Mouse (Mus musculus) myocyte (in vitro differentiated cells): ENCODE measurements around the gene Bco2. TPM values are rescaled to one million over a fixed set of nuclear protein-coding genes. Genes with fewer than 3 reads are reported as not detected.

ENCODE experiments used
- H3K27me3 ChIP-seq: one replicate; pipeline ENCODE4 v1.6.1; 2011; ENCODE audit not compliant: control insufficient read depth, insufficient read depth, insufficient read length
- H3K36me3 ChIP-seq: one replicate; pipeline ENCODE4 v1.6.1; 2011; ENCODE audit not compliant: control insufficient read depth, insufficient read depth
- H3K4me2 ChIP-seq: one replicate; pipeline ENCODE4 v1.6.1; 2011; ENCODE audit warnings: low read depth, control low read depth
- H3K4me3 ChIP-seq: one replicate; pipeline ENCODE4 v1.5.1; 2011; ENCODE audit warnings: mild to moderate bottlenecking, control low read depth, moderate library complexity
- H3K79me2 ChIP-seq: one replicate; pipeline ENCODE4 v1.6.1; 2011; ENCODE audit not compliant: control insufficient read depth, insufficient read depth
- H3ac ChIP-seq: one replicate; pipeline ENCODE4 v1.6.1; 2011; ENCODE audit not compliant: control insufficient read depth, insufficient read length
- CEBPB ChIP-seq: IDR thresholded peaks from 2 replicates; pipeline ENCODE4 v1.6.1; 2011; ENCODE audit warnings: mild to moderate bottlenecking, moderate library complexity; ENCODE audit not compliant: poor library complexity, insufficient read depth, severe bottlenecking
- E2F4 ChIP-seq: IDR thresholded peaks from one replicate; pipeline ENCODE4 v1.6.1; 2011; ENCODE audit warnings: mild to moderate bottlenecking, control low read depth, moderate library complexity; ENCODE audit not compliant: insufficient read depth
- MAX ChIP-seq: IDR thresholded peaks from one replicate; pipeline ENCODE4 v1.6.1; 2011; ENCODE audit warnings: low read depth, mild to moderate bottlenecking, control low read depth
- MYOD1 ChIP-seq, 3 experiments: IDR thresholded peaks; one replicate each; pipeline ENCODE4 v1.6.1; 2011; ENCODE audit warnings: control low read depth in 2 of 3, low read depth in 2 of 3, mild to moderate bottlenecking in 2 of 3, moderate library complexity in 1 of 3; ENCODE audit not compliant: insufficient read length in 2 of 3, control insufficient read depth in 1 of 3
- MYOG ChIP-seq, 3 experiments: IDR thresholded peaks; one replicate each; pipeline ENCODE4 v1.6.1; 2011; ENCODE audit warnings: control low read depth in 2 of 3, low read depth in 2 of 3, mild to moderate bottlenecking in 2 of 3; ENCODE audit not compliant: insufficient read length in 2 of 3, control insufficient read depth in 1 of 3, insufficient read depth in 1 of 3
- POLR2A ChIP-seq: IDR thresholded peaks from one replicate; pipeline ENCODE4 v1.6.1; 2011; ENCODE audit warnings: low read depth, mild to moderate bottlenecking, control low read depth, moderate library complexity; ENCODE audit not compliant: insufficient read length
- POLR2AphosphoS2 ChIP-seq: IDR thresholded peaks from one replicate; pipeline ENCODE4 v1.6.1; 2011; ENCODE audit warnings: low read depth, control low read depth; ENCODE audit not compliant: insufficient read length
- REST ChIP-seq: IDR thresholded peaks from one replicate; pipeline ENCODE4 v1.6.1; 2011; ENCODE audit warnings: mild to moderate bottlenecking, control low read depth, moderate library complexity; ENCODE audit not compliant: insufficient read depth, insufficient read length
- SRF ChIP-seq: IDR thresholded peaks from one replicate; pipeline ENCODE4 v1.6.1; 2011; ENCODE audit warnings: low read depth; ENCODE audit not compliant: control insufficient read depth, insufficient read length
- TCF12 ChIP-seq: IDR thresholded peaks from one replicate; pipeline ENCODE4 v1.6.1; 2011; ENCODE audit warnings: mild to moderate bottlenecking, control low read depth; ENCODE audit not compliant: poor library complexity, insufficient read depth, severe bottlenecking
- TCF3 ChIP-seq: IDR thresholded peaks from one replicate; pipeline ENCODE4 v1.6.1; 2011; ENCODE audit warnings: low read depth, control low read depth; ENCODE audit not compliant: insufficient read length
- USF1 ChIP-seq: IDR thresholded peaks from one replicate; pipeline ENCODE4 v1.6.1; 2011; ENCODE audit warnings: low read depth, mild to moderate bottlenecking, control low read depth, moderate library complexity
- polyA plus RNA-seq: library from polyadenylated mRNA; unstranded; fragments of >200 nt; fragmentation: generic; extraction: Trizol; gene quantifications from one replicate; pipeline ENCODE4 v1.2.1, GENCODE M21; 2012; ENCODE audit warnings: missing spikeins

Gene Bco2
- polyA plus RNA-seq, 1 experiment: 0.02 TPM

DNA sequence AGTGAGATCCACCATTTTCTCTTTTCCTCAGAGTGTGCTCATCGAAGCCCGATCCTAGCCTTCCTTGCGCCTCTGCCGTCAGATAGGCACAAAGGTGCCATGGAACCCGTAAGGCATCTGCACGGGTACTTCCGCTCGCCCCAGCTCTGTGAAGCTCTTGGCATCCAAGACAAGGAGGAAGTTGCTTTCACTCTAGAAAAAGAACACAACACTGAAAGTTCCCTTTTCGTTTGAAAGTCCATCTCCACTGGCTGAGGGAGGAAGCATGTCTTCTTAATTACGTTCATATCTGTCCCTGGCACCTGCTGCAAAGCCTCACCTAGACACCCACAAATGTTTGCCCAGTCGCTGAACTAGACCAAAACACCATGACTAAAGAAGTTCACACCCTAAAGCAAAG, 21.7 kb downstream of the Bco2 start:
- no peaks in the 10 kb centered on the region for H3K27me3 ChIP-seq
- no peak overlapping the region for H3K4me3 ChIP-seq
- H3K4me2 ChIP-seq: peak overlapping the region; percentile 47
- no peaks in the 10 kb centered on the region for H3K79me2 ChIP-seq
- H3K36me3 ChIP-seq: no peaks in the 10 kb centered on the region
- no peak overlapping the region for H3ac ChIP-seq
- TF ChIP-seq MYOD1 (IDR thresholded peaks at IDR 0.05; ENCODE audit: control insufficient read depth in 1 of 3, insufficient read length in 2 of 3, low read depth in 2 of 3): no peak
- TF ChIP-seq SRF: no peak
- no peak for TF ChIP-seq TCF12
- no peak for TF ChIP-seq E2F4
- no peak for TF ChIP-seq POLR2A
- no peak for TF ChIP-seq USF1
- no peak for TF ChIP-seq MAX
- no peak for TF ChIP-seq CEBPB
- no peak for TF ChIP-seq REST
- no peak for TF ChIP-seq MYOG (IDR thresholded peaks at IDR 0.05; ENCODE audit: control insufficient read depth in 1 of 3, insufficient read depth in 1 of 3, insufficient read length in 2 of 3, low read depth in 2 of 3)

DNA sequence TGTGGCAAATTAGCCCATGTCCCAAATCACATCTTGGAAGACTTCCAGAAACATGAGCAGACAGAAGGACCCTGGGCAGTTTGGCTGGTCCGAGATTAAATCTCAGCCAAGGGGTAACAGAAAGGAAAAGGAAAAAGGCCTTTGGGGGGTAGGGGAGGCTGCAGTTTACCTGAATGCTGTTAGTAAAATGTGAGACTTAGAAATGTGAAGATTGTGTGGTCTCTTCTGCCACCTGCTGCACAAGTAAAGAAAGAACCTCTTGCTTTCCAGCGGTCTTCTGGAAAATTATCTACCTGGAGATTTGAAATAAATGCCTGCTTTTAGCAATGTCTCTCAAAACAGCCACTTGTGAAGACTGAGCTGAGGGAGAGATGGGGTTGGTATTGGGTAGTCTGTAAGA, 24.1 kb downstream of the Bco2 start:
- no peak overlapping the region for H3K4me3 ChIP-seq
- H3K79me2 ChIP-seq: peaks cover 10% of the 10 kb centered on the region
- H3K4me2 ChIP-seq: no peak overlapping the region
- H3K27me3 ChIP-seq: no peaks in the 10 kb centered on the region
- TF ChIP-seq MYOG (IDR thresholded peaks at IDR 0.05; ENCODE audit: control insufficient read depth in 1 of 3, insufficient read depth in 1 of 3, insufficient read length in 2 of 3, low read depth in 2 of 3) (no peak), POLR2A (no peak), TCF12 (no peak), E2F4 (no peak)
- no peak overlapping the region for H3ac ChIP-seq
- H3K36me3 ChIP-seq: no peaks in the 10 kb centered on the region

DNA sequence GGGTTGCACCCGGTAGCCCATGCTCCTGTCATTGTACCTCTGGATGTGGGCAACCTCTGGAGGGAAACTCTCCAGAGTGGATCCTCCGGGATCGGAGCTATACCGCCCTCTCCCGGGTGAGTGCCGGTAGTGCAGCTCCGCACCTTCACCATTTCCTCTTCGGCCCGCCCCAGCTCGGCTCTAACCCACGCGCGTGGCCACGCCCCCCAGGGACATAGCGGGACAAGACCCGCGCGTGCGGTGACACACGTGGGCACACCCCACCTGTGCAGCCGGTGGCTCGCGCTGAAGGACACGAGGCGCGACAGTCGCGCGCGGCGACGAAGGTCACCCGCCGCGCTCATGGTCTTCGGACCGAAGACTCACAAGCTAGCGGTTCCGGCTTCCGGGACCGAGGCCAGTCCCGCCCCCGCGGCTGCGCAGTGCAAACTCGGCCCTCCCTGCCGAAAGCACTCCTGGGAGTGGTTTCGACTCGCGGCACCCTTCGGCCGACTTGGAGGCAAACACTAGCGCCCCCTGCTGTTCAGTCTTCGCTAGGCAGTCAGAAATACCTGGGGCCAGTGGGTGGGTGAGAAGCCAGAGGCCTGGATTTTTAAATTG, 26.6 kb downstream of the Bco2 start, which contains the start of gene Pts:
Gene Pts (minus strand): TSS at position 432 of the 600 bp plus-strand sequence.
- Histone ChIP-seq H3K4me3 (peak within 1 kb of the TSS; percentile 30), H3K36me3 (peaks cover 4% of the 10 kb centered on the region), H3K79me2 (peaks cover 10% of the 10 kb centered on the region), H3K4me2 (peak within 1 kb of the TSS; percentile 99), H3ac (peak within 1 kb of the TSS; percentile 54), H3K27me3 (no peaks in the 10 kb centered on the region)
- TF ChIP-seq POLR2A (peak; percentile 98), TCF12 (no peak), REST (no peak), MYOD1 (IDR thresholded peaks at IDR 0.05; ENCODE audit: control insufficient read depth in 1 of 3, insufficient read length in 2 of 3, low read depth in 2 of 3) (peak in 1 of 3 experiments; percentile 66), MYOG (IDR thresholded peaks at IDR 0.05; ENCODE audit: control insufficient read depth in 1 of 3, insufficient read depth in 1 of 3, insufficient read length in 2 of 3, low read depth in 2 of 3) (peak in 2 of 3 experiments; percentile 18 to 50), E2F4 (no peak), USF1 (no peak), TCF3 (no peak), POLR2AphosphoS2 (peak; percentile 95)

DNA sequence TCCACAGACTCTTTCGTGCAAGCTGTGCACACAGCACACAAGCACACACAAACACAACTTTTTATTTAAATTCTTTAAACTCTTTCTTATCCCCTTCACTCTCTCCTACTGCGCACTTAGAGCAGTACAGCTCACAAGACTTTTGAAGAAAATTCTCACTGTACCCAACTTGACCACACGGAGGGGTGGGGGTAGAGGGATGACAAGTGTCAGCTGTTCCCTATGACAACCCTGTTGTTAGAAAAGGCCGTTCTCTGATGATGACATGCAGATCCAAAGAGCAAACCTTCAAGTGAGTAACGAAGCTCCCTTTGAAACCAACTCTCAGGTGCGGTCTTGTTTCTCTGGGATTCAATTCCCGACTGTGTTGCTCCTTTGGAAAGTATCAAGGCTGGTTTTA, 27.1 kb downstream of the Bco2 start:
- peak overlapping the region; percentile 30 for H3K4me3 ChIP-seq

DNA sequence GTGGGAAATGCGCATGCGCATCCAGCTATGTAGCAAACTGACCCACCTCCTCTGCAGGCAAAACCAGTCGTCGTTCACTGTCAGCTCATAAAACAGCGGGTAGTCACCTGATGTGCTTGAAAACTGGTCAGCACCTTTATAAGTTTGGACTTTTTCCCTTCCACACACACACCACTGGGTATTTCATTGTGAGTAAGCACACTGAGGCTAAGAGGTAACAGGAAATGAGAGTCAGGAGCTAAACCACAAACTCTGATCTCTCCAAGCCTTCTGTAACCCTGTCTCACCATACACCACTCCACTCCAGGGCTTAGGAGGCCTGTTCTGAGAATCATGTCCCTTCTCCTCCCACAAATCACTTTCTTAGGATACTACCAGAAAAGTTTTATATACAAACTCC, 29.4 kb downstream of the Bco2 start:
- no peak overlapping the region for H3K4me2 ChIP-seq
- H3K27me3 ChIP-seq: no peaks in the 10 kb centered on the region
- H3K4me3 ChIP-seq: no peak overlapping the region
- peaks cover 10% of the 10 kb centered on the region for H3K79me2 ChIP-seq
- no peak overlapping the region for H3ac ChIP-seq
- TF ChIP-seq MYOG (IDR thresholded peaks at IDR 0.05; ENCODE audit: control insufficient read depth in 1 of 3, insufficient read depth in 1 of 3, insufficient read length in 2 of 3, low read depth in 2 of 3) (no peak), SRF (no peak), TCF3 (no peak), CEBPB (no peak), POLR2AphosphoS2 (no peak), MAX (no peak), E2F4 (no peak), TCF12 (no peak), USF1 (no peak), MYOD1 (IDR thresholded peaks at IDR 0.05; ENCODE audit: control insufficient read depth in 1 of 3, insufficient read length in 2 of 3, low read depth in 2 of 3) (no peak), REST (no peak), POLR2A (no peak)
- H3K36me3 ChIP-seq: peaks cover 10% of the 10 kb centered on the region

More for the DNA sequence above, 27.1 kb downstream of the Bco2 start:
- no peak for TF ChIP-seq SRF
- no peak for TF ChIP-seq USF1
- TF ChIP-seq TCF3: no peak
- no peak for TF ChIP-seq CEBPB
- no peak for TF ChIP-seq POLR2A
- no peak for TF ChIP-seq POLR2AphosphoS2
- TF ChIP-seq MYOG (IDR thresholded peaks at IDR 0.05; ENCODE audit: control insufficient read depth in 1 of 3, insufficient read depth in 1 of 3, insufficient read length in 2 of 3, low read depth in 2 of 3): no peak
- TF ChIP-seq MYOD1 (IDR thresholded peaks at IDR 0.05; ENCODE audit: control insufficient read depth in 1 of 3, insufficient read length in 2 of 3, low read depth in 2 of 3): no peak
- TF ChIP-seq MAX: no peak
- TF ChIP-seq TCF12: no peak
- no peak for TF ChIP-seq E2F4
- no peak for TF ChIP-seq REST
- Histone ChIP-seq H3ac (peak overlapping the region; percentile 54), H3K4me2 (peak overlapping the region; percentile 99), H3K36me3 (peaks cover 4% of the 10 kb centered on the region), H3K79me2 (peaks cover 10% of the 10 kb centered on the region), H3K27me3 (no peaks in the 10 kb centered on the region)
